Mouse (Mus musculus) liver (tissue): ENCODE data around the gene 4930453N24Rik.

Experiments used
- DNase-seq: peaks from one replicate; pipeline ENCODE4 v3.0.0-alpha.2; 2020; ENCODE audit warnings: mixed read lengths

4930453N24Rik gene

GRCm38 (mm10) chr16:64719096-64719495, 51.9 kb downstream of the 4930453N24Rik start:
- no peak for DNase-seq

- DNase-seq: no peak
Observed at GRCm38 (mm10) chr16:64717814-64718213, 53.1 kb downstream of the 4930453N24Rik start.

- DNase-seq: no peak
Observed at GRCm38 (mm10) chr16:64711816-64712215, 59.1 kb downstream of the 4930453N24Rik start.
